Mouse (Mus musculus) left cerebral cortex, postnatal 10 days (tissue): Measurements from ENCODE around the gene Ncln. TPM values are rescaled to one million over a fixed set of nuclear protein-coding genes. Genes with fewer than 3 reads are reported as not detected.

Source experiments
- DNase-seq, 2 experiments: peaks; one replicate each; pipeline ENCODE4 v3.0.0; 2021 to 2022; ENCODE audit warnings: low spot score in 2 of 2, mixed read lengths in 1 of 2; ENCODE audit errors: extremely low spot score in 1 of 2
- intact Hi-C: fragments of 180-260 bp; cut with DNase I; formaldehyde crosslinking; loops from one replicate; pipeline ENCODE4 v1.15.1; 2025
- total RNA-seq, 2 experiments: library from RNA; stranded (reverse); gene quantifications; 2 replicates each; pipeline ENCODE4 v1.2.3; 2021

Ncln gene
- total RNA-seq, 2 experiments from 2014 or later = 94.8 to 102 TPM

DNA sequence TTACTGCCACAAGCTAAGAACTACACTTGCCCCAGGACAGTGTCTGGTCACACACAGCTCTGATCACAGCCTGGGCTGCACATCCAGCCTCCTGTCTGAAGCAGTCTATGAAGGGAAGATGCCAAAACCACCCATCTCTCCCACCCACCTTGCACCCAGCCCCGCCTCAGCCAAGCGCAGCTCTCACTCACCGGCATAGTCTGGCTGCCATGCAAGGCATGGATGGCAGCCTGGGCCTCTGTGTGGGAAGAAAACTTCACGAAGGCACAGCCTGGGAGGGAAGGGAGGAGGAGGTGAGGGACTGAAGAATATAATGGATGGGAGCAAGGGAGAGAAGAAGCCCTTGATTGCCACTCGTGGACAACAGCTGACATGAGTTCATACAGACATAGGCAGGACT is 26.9 kb downstream of the Ncln start:
- intact Hi-C loops = no loop called here
- DNase-seq = peak in 1 of 2 experiments; percentile 55

DNA sequence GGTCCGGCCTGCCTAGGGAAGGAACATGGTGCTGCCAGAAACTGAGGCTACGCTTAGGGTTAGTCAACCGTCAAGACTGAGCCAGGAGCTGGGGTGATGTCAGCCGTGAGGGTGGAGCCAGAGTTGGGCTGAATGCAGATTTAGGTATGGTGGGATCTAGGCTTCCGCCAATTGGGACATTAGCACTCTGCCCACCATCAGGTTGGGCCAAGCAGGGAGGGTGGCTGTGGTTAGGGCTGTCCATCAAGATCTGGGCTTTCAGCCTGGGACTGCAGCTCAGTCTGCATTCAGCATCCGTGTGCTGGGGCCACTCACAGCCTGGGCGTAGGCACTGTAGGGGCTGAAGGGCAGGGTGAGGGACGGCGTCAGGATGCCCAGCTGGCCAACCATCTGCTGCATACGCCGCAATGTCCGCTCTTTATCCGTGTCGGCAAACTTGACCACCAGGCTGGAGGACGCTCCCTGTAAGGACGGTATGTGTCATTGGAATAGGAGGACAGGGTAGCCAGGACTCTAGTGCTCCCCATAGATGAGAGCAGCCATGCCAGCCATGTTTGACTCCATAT is 28.4 kb downstream of the Ncln start:
- intact Hi-C loops = no loop called here
- DNase-seq = peak in 1 of 2 experiments; percentile 31

DNA sequence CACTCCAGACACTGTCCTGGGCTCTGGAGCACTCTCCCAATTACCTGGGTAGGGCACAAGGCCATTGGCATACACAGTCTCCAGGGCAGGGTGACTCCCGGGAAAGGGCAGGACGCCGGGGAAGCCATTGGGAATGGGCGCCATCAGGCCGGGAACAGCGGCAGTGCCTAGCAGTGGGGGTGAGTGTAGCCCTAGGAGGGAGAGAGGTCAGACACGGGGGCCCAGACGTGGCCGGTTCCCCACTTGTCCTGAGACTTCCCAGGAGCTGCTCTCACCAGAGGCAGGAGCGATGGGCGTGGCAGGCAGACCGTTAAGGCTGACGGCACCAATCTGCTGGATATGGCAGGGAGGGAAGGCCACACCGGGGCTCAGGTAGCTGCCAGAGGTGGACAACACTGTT is 29.3 kb downstream of the Ncln start:
- intact Hi-C loops = no loop called here

DNA sequence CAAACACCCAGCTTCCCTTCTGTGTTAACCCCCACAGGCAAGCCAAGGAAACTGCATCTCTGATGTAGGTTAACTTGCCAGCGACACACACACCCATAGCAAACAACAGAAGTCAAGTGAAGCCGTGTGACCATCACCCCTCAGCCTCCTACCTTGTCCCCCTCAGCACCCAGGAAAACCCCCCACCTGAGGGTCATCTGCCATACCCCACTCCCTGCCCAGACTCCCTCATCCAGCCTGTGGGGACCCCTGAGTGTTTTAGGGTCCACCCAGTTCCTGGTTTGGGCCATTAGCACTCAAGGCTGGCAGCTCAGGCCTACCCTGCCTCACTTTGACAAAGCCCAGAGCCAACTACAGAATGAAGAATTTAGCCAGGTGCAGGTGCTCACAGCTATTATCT is 30.1 kb downstream of the Ncln start:
- no peak for DNase-seq
- intact Hi-C loops = no loop called here

More for the DNA sequence above, 29.3 kb downstream of the Ncln start:
- peak in 1 of 2 experiments; percentile 35 for DNase-seq

DNA sequence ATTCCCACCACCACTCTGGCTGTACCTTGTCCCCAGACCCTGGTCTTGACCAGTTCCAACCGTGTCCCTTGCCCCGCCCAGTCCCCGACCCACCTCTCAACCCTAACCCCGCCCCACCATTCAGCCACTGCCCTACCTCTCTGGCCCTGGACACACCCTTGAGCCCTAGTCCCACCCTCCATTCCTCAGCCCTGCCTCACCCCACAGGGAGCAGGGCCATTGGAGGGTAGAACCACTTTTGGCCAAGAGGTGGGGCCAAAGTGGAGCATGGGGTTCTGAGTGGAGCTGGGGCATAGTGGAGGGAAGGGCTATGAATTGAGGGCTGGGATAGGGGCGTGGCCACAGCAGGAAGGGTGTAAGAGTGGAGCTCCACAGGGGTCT is 30.9 kb downstream of the Ncln start:
- DNase-seq = peak in 1 of 2 experiments; percentile 37
- intact Hi-C loops = no loop called here

DNA sequence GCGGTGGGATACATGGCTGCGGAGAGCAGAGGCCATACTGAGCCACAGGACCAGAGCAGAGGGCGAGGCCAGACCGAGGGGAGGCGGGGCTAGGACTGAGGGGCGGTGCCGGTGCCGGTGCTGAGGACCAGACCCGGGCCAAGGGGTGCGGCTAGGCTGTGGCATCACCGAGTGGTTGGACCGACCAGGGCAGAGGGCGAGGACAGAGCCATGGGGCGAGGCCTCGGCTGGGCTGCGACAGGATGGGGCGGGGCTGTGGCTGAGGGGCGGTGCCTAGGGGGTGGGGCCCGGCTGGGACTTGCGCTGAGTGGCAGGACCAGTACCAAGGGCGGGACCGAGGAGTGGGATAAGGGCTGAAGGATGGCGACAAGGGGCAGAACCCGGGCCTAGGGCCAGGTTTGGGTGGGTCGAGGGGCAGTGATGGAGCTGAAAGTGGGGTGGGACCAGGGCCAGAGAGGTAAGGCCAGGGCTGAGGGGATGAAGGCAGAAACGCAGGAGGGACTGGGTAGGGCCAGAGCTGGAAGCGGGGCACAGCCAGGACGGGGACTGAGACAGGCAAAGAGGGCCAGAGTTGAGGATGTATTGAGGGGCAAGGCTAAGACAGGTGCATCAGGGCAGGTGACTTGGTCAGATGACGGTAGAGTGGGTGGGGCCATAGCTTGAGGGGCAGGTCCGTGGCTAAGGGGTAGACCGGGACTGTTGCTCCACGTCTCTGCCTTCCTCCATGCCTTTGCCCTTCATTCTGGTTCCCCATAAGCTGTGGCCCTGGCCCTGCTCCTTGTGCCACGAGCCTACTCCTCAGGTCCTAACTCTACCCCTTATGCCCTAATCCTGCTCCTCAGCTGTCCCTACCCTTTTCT is 31.6 kb downstream of the Ncln start:
- intact Hi-C loops = no loop called here
- peak in 1 of 2 experiments; percentile 73 for DNase-seq

DNA sequence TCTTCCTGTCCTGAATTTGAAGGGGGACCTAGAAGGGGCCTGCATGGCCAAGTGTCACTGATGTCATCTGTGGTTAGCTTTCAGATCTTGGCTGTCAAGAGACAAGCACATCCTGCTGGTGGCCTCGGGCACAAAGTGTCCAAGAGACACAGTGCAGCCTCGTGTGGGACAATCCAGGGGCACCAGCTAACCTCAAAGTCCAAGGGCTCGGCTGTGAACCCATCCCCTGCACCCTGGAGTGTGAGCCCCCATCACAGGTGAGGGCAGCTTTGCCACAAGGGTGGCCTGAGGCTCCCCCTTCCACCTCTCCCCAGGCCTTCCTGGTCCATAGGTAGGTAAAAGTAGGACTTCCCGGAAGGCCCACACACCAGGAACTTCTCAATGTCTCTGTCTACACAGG is 32.7 kb downstream of the Ncln start:
- intact Hi-C loops = no loop called here
- peak in 1 of 2 experiments; percentile 24 for DNase-seq

DNA sequence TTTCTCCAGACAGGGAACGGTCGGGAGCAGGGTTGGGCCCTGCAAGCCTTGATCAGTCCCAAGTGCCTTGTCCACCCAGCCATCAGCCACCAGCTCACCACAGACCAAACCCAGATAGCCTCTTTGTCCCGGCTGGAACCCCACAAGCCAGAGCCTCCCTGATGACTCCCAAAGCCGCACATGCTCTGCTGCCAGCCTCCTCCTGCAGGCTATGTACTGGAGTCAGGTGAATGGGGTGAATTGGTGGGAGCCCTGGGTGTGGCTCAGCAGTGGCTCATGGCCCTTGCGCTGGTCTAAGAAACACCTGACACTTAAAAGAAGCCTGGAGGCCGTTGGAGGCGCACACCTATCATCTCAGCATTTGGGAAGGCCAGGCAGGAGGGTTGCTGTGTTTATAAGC is 33.3 kb downstream of the Ncln start:
- peak in 1 of 2 experiments; percentile 26 for DNase-seq
- intact Hi-C loops = no loop called here

DNA sequence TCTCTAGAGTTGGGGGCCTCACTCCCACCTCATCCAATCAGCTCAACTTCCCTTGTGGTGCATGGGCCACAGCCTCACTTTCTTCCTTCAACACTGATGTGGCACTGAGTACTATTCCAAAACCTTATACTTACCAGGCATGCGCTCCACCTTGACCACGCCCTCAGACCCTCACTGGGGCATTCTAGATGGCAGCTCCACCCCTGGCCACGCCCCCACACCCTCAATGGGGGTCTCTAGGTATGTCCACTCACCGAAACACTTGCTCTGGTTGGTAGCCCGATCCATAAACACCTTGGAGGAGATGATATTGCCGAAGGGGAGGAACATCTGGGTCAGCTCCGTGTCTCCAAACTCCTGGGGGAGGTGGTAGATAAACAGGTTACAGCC is 33.8 kb downstream of the Ncln start:
- peak in 1 of 2 experiments; percentile 46 for DNase-seq
- intact Hi-C loops = no loop called here

DNA sequence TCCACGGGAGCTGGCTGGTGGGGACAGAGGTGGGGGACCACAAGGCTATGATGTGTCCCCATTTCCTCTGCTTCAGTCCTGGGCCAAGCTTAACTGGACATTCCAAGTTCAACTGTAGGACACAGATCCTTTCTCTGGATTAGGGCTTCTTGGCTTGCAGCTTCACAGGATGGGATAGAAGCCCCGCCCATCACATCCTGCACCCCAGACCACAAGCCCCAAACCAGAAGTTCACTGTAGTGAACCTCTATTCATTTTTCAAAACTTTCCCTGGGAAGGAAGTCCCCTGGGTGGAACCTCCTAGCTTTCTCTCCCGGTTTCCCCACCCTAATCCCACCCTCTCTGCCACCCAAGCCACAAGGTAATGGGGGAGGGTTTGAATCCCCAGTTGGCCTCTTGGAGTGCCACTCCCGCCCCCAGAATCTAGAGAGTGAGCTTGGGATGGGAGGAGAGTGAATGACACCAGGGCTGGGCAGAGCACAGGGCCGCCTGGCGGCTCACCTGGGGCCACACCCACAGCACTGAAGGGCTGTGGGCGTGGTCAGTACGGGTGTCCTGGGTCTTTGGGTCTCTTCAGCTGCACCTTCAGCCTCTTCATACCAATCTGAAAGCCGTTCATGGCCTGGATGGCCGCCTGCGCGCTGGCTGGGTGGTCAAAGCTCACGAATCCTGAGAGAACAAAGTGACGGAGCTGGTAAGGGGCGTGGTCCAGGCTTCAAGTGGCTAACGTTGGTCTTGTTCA is 34.3 kb downstream of the Ncln start:
- intact Hi-C loops = no loop called here
- peak in 1 of 2 experiments; percentile 31 for DNase-seq

DNA sequence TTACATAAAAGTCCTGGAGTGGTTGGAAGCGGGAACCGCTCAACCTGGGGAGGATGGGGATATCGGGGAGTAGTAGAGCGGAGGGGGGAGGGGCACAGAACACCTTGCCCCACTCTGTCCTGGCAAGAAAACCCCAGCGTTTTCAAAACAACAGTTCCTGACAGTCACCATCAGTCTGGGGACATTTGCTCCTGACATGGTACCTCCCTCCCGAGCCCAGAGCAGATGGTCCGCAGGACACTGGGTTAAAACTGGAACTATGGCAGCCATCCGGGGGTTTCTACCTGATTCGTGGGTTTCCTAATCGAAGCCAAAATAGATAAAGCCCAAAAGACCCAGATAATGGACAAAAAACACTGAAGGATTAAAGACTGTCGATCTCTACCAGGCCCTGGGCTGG is 35.2 kb downstream of the Ncln start:
- intact Hi-C loops = no loop called here
- no peak for DNase-seq

DNA sequence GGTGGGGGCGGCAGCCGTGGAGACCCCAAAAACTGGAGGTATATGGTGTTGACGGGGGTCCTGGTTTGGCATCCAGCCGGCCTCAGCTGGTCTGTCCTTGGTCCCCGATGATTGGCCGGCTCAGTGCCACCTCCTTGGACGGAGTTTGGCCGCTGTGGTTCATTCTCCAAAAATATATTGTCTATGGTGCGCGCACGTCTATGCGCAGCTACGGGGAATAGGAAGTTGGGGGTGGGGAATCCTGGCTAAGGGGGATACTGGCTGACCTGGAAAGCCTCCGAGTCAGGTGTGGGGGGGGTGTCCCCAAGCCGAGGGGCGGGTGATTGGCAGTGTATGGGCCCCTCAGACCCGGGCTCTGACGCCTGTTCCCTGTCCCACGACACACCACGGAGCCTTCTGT is 35.7 kb downstream of the Ncln start:
- DNase-seq = peak in 1 of 2 experiments; percentile 42
- intact Hi-C loops = no loop called here

DNA sequence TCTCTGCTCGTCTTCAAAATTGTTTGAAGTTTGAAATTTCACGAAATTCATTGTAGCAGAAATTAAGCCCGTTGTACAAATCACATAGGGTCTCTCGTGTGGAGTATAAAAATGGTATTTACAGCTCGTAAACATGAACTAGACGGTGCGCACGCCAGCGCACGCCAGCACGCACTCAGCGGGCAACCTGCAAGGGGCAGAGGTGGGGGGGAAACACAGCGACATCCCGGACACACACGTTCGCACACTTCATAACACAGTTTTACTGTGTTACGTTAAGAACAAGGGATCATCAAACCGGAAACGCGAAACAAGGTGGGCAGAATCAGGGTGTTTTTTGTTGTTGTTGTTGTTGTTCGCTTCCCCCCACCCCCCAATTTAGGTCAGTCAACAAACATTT is 36.8 kb downstream of the Ncln start:
- peak in 1 of 2 experiments; percentile 23 for DNase-seq
- intact Hi-C loops = loop anchor here (10.0 kb wide), 1 partner anchor 255 kb away; the partner anchor contains the start of gene Nmrk2

DNA sequence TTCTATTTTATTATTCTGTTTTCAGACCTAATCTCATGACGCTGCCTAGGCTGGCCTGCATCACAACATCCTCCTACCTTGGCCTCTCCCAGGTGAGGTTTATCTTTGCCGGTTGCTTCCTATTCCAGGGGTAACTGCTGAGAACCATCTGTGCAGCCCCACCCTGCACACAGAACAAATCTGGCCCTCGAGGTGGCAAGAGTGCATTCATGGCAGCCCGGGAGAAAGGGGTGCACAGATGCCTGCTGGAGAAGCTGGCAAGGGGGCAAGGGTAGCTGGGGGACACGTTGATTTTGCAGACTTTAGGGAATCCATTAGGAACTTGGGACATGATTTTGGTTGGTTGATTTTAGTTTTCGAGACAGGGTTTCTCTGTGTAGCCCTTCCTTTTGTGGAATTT is 37.9 kb downstream of the Ncln start:
- intact Hi-C loops = loop anchor here (10.0 kb wide), 1 partner anchor 253 kb away; the partner anchor contains the start of gene Nmrk2
- DNase-seq = peak in 1 of 2 experiments; percentile 22

DNA sequence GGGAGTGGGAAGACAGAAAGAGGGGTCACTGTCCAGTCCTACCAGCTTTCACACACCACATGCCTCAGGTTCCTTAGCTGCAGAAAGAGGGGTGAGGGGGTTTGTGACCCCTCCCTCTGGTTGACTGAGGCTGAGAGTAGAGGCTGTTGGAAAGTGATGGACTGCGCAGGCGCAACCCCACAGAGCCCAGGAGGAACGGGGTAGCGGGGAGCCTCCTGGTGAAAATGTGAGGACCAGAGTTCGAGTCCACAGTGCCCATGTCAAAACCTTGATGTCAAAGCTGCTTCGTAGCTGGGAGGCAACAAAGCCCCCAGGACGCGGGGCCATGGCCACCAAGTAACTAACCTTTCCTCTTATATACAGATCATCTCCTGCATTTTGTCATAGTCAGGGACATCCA is 38.6 kb downstream of the Ncln start:
- intact Hi-C loops = loop anchor here (10.0 kb wide), 1 partner anchor 253 kb away; the partner anchor contains the start of gene Nmrk2
- DNase-seq = peak in 1 of 2 experiments; percentile 26

DNA sequence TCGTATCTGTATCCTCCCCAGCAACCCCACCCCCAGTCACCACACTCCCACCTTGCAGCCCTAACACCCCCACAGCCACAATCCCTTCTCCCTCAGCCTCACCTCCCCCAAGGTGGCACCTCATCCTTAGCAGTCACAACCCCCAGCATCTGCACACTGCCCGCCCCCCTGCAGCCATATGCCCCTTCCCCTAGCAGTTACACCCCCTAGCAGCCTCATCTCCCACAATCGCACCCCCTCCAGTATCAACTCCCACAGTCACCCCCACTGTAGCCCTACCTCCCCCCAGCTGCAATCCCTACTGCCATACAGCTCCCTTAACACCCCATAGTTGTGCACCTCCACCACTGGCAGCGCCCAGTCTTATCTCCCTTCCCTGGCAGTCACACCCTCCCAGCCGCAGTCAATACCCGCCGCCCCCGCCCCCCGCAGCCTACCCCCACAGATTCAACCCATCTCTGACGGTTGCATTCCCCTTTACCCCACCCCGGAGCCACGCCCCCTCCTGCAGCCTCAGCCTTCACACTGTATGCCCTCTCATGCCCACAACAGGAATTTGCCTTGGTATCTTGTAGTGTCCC is 39.1 kb downstream of the Ncln start:
- intact Hi-C loops = loop anchor here (10.0 kb wide), 1 partner anchor 252 kb away; the partner anchor contains the start of gene Nmrk2
- peak in 1 of 2 experiments; percentile 35 for DNase-seq

DNA sequence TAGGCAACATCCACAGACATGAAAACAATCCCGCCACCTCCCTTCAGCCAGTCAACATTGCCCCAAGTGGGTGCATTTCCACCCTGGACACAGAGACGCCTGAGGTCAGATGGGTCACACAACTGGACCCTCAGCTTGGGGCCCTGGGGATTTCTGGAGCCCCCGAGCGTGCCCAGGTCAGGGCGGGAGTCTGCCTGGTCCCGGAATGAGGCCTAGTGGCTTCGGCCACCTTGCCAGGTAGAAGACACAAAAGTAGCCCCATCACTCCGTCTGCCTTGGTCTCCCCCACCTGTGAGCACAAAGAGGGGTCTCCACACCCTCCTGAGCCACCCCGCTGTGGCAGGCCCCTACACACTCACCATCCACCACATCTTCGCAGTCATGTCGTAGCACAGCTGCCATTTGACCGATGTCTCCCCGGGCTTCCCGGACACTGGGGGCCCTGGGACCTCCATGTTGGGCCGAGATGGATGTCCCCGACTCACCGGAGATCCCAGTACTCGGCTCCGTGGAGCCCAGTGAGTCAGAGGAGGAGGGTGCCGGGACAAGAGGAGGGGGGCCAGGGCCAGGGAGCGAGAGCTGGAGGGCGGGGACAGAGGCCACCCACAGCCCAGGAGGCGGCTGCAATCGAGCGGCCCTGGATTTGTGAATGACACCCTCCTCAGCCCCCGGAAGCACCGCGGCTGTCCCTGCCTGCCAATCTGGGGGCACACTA is 40.9 kb downstream of the Ncln start, which contains the start of gene Nfic:
TSS of gene Nfic (minus strand) at position 455 of the 715 bp plus-strand sequence.
- peak in 1 of 2 experiments; percentile 33 for DNase-seq
- intact Hi-C loops = loop anchor here (10.0 kb wide), 1 partner anchor 251 kb away; the partner anchor contains the start of gene Nmrk2

DNA sequence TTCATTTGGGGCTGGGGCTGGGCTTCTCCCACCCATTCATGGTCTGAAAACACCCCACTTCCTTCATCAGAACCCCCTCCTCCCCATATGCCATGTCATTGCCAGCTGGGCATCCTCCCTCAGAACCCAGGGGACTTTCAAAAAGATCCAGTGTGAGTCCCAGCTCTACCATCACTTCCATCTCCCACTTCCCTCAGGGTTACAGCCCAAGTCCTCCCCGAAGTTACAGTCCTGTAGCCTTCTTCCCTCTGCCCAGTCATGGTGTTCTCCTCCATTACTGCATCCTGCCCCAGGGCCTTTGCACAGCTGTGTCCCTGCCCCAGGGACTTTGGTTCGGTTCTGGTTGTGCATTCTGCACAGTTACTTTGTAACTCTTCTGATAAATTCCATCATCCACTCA is 42.1 kb downstream of the Ncln start:
- intact Hi-C loops = loop anchor here (10.0 kb wide), 1 partner anchor 249 kb away; the partner anchor contains the start of gene Nmrk2
- DNase-seq = peak in 1 of 2 experiments; percentile 23
